Mouse (Mus musculus) right cerebral cortex, postnatal 4 days (tissue): ENCODE measurements around the gene 4930404N11Rik.
A peak's percentile ranks its signal among the peaks of the same experiment; 100 is the strongest.

Experiments used
- DNase-seq: peaks from one replicate; pipeline ENCODE4 v3.0.0-alpha.2; 2022

The 4930404N11Rik gene

GRCm38 (mm10) chr10:81379809-81380378 lies 14.3 kb upstream of the 4930404N11Rik start:
- no peak for DNase-seq

- DNase-seq = no peak
Measured at GRCm38 (mm10) chr10:81379183-81379553, 13.6 kb upstream of the 4930404N11Rik start.

- peak; percentile 100 for DNase-seq
Measured at GRCm38 (mm10) chr10:81378553-81379182, 13.1 kb upstream of the 4930404N11Rik start.

GRCm38 (mm10) chr10:81377793-81378552 lies 12.4 kb upstream of the 4930404N11Rik start, which contains the start of gene Fzr1:
Gene Fzr1 (minus strand): TSS chr10:81378516.
- DNase-seq = no peak

GRCm38 (mm10) chr10:81377362-81377664 lies 11.7 kb upstream of the 4930404N11Rik start:
- no peak for DNase-seq

GRCm38 (mm10) chr10:81376561-81377361 lies 11.1 kb upstream of the 4930404N11Rik start:
- DNase-seq = no peak

GRCm38 (mm10) chr10:81375322-81375721 lies 9.7 kb upstream of the 4930404N11Rik start:
- DNase-seq = no peak

- no peak for DNase-seq
Measured at GRCm38 (mm10) chr10:81367207-81367495, 1.5 kb upstream of the 4930404N11Rik start.

GRCm38 (mm10) chr10:81366477-81367206 lies 1.0 kb upstream of the 4930404N11Rik start:
- no peak for DNase-seq

- no peak for DNase-seq
Measured at GRCm38 (mm10) chr10:81365073-81365472, 543 bp downstream of the 4930404N11Rik start.

GRCm38 (mm10) chr10:81364666-81365065 lies 950 bp downstream of the 4930404N11Rik start:
- no peak for DNase-seq

- no peak for DNase-seq
Measured at GRCm38 (mm10) chr10:81363436-81364346, 1.9 kb downstream of the 4930404N11Rik start.

- no peak for DNase-seq
Measured at GRCm38 (mm10) chr10:81362336-81362949, 3.2 kb downstream of the 4930404N11Rik start.

GRCm38 (mm10) chr10:81360721-81361120 lies 4.9 kb downstream of the 4930404N11Rik start:
- no peak for DNase-seq

- no peak for DNase-seq
Measured at GRCm38 (mm10) chr10:81358841-81359240, 6.8 kb downstream of the 4930404N11Rik start.

- DNase-seq = no peak
Measured at GRCm38 (mm10) chr10:81358209-81358608, 7.4 kb downstream of the 4930404N11Rik start.

GRCm38 (mm10) chr10:81356991-81357844 lies 8.4 kb downstream of the 4930404N11Rik start, which contains the start of gene Mfsd12:
Gene Mfsd12 (plus strand): TSS chr10:81357491.
- peak; percentile 96 for DNase-seq

- no peak for DNase-seq
Measured at GRCm38 (mm10) chr10:81356352-81356990, 9.1 kb downstream of the 4930404N11Rik start.

GRCm38 (mm10) chr10:81355533-81355932 lies 10.1 kb downstream of the 4930404N11Rik start:
- DNase-seq = no peak
